Mouse (Mus musculus): ENCODE results near the gene H2-Q6.
"Not testable (repeated sequence)": the region's sequence is repeated elsewhere in the genome, so short reads cannot be mapped to it uniquely, and the experiment has no call there.

DNA sequence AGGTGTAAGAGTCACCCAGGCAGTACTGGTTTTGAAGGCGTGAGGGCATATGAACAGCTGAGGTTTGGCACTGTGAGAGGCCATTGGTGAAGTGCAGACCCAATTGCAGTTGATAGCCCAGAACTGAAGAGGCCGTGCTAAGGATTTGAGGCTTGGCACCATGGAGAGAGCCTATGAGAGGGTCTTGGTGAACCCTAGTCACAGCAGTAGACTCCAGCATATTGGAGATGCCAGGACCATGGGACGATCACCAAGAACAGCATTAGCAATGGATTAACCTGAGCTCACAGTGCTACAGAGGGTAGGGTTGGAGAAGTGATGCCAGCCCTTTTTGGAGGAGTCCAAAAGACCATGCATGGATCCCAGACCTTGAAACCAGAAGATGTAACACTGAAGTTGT lies 7.5 kb downstream of the H2-Q6 start:
- not testable (repeated sequence) for TF ChIP-seq CTCF (IDR thresholded peaks at IDR 0.05); EP300 (IDR thresholded peaks at IDR 0.05; ENCODE audit: insufficient read depth, low read depth, low read length)
